Mouse (Mus musculus): ENCODE measurements around the gene Plk2.

Plk2 gene

GRCm38 (mm10) chr13:110406152-110406551 is 11.3 kb downstream of the Plk2 start:
- DNase-seq (ENCODE audit: low read depth, low spot score), result no peak

- DNase-seq (ENCODE audit: low read depth, low spot score), result no peak
Observed at GRCm38 (mm10) chr13:110412572-110413209, 17.8 kb downstream of the Plk2 start.

- no peak for DNase-seq (ENCODE audit: low read depth, low spot score)
Observed at GRCm38 (mm10) chr13:110418656-110419055, 23.8 kb downstream of the Plk2 start.

GRCm38 (mm10) chr13:110419640-110420039 is 24.8 kb downstream of the Plk2 start:
- no peak for DNase-seq (ENCODE audit: low read depth, low spot score)

GRCm38 (mm10) chr13:110422434-110422833 is 27.6 kb downstream of the Plk2 start:
- no peak for DNase-seq (ENCODE audit: low read depth, low spot score)

GRCm38 (mm10) chr13:110425512-110426222 is 30.8 kb downstream of the Plk2 start:
- DNase-seq (ENCODE audit: low read depth, low spot score), result no peak

GRCm38 (mm10) chr13:110431388-110431787 is 36.5 kb downstream of the Plk2 start:
- no peak for DNase-seq (ENCODE audit: low read depth, low spot score)

- DNase-seq (ENCODE audit: low read depth, low spot score), result no peak
Observed at GRCm38 (mm10) chr13:110432062-110432566, 37.3 kb downstream of the Plk2 start.

- DNase-seq (ENCODE audit: low read depth, low spot score), result no peak
Observed at GRCm38 (mm10) chr13:110432613-110433012, 37.8 kb downstream of the Plk2 start.

- DNase-seq (ENCODE audit: low read depth, low spot score), result no peak
Observed at GRCm38 (mm10) chr13:110436692-110437091, 41.8 kb downstream of the Plk2 start.

- no peak for DNase-seq (ENCODE audit: low read depth, low spot score)
Observed at GRCm38 (mm10) chr13:110438624-110439023, 43.8 kb downstream of the Plk2 start.

GRCm38 (mm10) chr13:110444335-110444734 is 49.5 kb downstream of the Plk2 start:
- DNase-seq (ENCODE audit: low read depth, low spot score), result no peak

- no peak for DNase-seq (ENCODE audit: low read depth, low spot score)
Observed at GRCm38 (mm10) chr13:110444894-110445293, 50.0 kb downstream of the Plk2 start.

GRCm38 (mm10) chr13:110446434-110446833 is 51.6 kb downstream of the Plk2 start:
- no peak for DNase-seq (ENCODE audit: low read depth, low spot score)

GRCm38 (mm10) chr13:110450056-110450455 is 55.2 kb downstream of the Plk2 start:
- no peak for DNase-seq (ENCODE audit: low read depth, low spot score)
